Mouse (Mus musculus) gastrocnemius, adult 18-20 months (tissue): ENCODE results near the gene Smap2. TPM values are rescaled to one million over a fixed set of nuclear protein-coding genes. Genes with fewer than 3 reads are reported as not detected.

ENCODE experiments used
- microRNA-seq: library from miRNA; unstranded; fragments of <30 nt; microRNA quantifications from one replicate; pipeline ENCODE4 v1.2.0, GENCODE M21; 2021
- total RNA-seq, 2 experiments: library from RNA; stranded (reverse); gene quantifications; 2 replicates each; pipeline ENCODE4 v1.2.3; 2021

Gene Smap2
- total RNA-seq, 2 experiments from 2014 or later, result 13.5 to 17.3 TPM

Small RNA genes within 50 kb of the gene (microRNA-seq; reads per million reads assigned to microRNA genes)
- not detected for gene Mir7015

Other genes with a start within 250 kb of the Smap2 start
- 10 to 100 TPM; 35.5 to 38.0 TPM for gene Nfyc, start 185.7 kb downstream of the Smap2 start, total RNA-seq
- under 1 TPM in 1 of 2 experiments, not detected in 1; 0.05 TPM for gene Rims3, start 162.4 kb downstream of the Smap2 start, total RNA-seq
- gene Exo5, start 92.2 kb downstream of the Smap2 start, total RNA-seq, result 1 to 10 TPM in 1 of 2 experiments, under 1 TPM in 1; 0.91 to 1.7 TPM
- under 1 TPM; 0.53 to 0.66 TPM for gene Zfp69, start 65.5 kb downstream of the Smap2 start, total RNA-seq
- under 1 TPM; 0.18 to 0.19 TPM for gene Col9a2, start 22.1 kb upstream of the Smap2 start, total RNA-seq
- gene Zmpste24, start 81.0 kb upstream of the Smap2 start, total RNA-seq, result 10 to 100 TPM; 18.9 to 19.0 TPM
- not detected for gene Tmco2, start 92.0 kb upstream of the Smap2 start, total RNA-seq
- 1 to 10 TPM; 8.0 to 8.9 TPM for gene Rlf, start 197.8 kb upstream of the Smap2 start, total RNA-seq